Mouse (Mus musculus) E14TG2a.4 (cell line): ENCODE data around the gene Gm20388.

Experiments used
- H3K27me3 ChIP-seq: 2 replicates; pipeline ENCODE4 v1.6.1; 2014; ENCODE audit warnings: low read length, control low read depth; ENCODE audit not compliant: insufficient read depth
- H3K36me3 ChIP-seq: 2 replicates; pipeline ENCODE4 v1.6.1; 2014; ENCODE audit warnings: low read length, control low read depth; ENCODE audit not compliant: insufficient read depth
- H3K4me1 ChIP-seq: replicated peaks from 2 replicates; pipeline ENCODE4 v1.6.1; 2014; ENCODE audit warnings: low read depth, low read length, control low read depth
- H3K4me3 ChIP-seq: replicated peaks from 2 replicates; pipeline ENCODE4 v1.5.1; 2014; ENCODE audit warnings: mild to moderate bottlenecking, low read length
- H3K9me3 ChIP-seq: 2 replicates; pipeline ENCODE4 v1.6.1; 2014; ENCODE audit warnings: low read length, control low read depth
- CTCF ChIP-seq: conservative IDR thresholded peaks from 2 replicates; pipeline ENCODE4 v1.5.1; 2014; ENCODE audit warnings: low read length
- NANOG ChIP-seq: IDR thresholded peaks from 2 replicates; pipeline ENCODE4 v1.6.1; 2014; ENCODE audit warnings: borderline replicate concordance, low read length, mixed read lengths
- POU5F1 ChIP-seq: IDR thresholded peaks from 2 replicates; pipeline ENCODE4 v1.6.1; 2014; ENCODE audit warnings: low read length, borderline replicate concordance

Gm20388 gene

DNA sequence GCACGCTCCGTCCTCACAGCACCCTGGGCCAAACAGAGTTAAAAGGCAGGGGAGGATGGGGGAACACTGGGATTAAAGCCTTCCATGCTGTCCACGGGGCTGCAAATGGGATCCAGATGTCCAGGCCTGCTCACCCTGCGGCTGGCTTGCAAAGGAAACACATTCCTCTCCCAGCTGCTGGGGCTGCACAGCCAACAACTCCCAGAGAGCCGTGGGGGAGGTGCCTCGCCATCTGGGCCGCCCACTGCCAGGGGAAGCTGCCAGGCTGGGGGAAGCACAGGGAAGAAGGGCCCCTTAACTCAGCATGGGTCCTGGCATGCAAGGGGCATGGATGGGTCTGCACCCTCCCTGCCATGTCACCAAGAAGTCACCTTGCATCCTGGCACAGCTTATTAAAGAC is 2750.5 kb downstream of the Gm20388 start:
- no peaks in the 10 kb centered on the region for H3K27me3 ChIP-seq
- no peak overlapping the region for H3K4me3 ChIP-seq
- no peaks in the 10 kb centered on the region for H3K36me3 ChIP-seq
- H3K9me3 ChIP-seq: no peaks in the 10 kb centered on the region
- TF ChIP-seq POU5F1: no peak
- no peak for TF ChIP-seq NANOG
- TF ChIP-seq CTCF: no peak
- H3K4me1 ChIP-seq: peaks cover 13% of the 10 kb centered on the region; the same call in 1 of the 2 replicates

DNA sequence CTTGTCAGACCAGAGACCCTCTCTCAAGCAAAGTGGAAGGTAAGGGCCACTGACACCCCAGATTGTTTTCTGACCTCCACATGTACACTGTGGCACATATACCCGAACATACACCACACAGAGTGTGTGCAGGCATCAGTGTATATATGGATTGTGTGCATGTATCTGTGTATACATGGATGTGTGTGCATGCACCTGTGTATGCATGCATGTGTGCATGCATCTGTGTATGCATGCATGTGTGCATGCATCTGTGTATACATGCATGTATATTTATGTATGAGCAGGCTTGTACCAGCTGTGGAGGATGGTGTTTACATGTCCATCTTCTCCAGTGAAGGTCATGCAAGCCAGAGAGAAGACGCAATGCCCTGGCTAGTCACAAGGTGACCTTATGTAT is 2751.3 kb downstream of the Gm20388 start:
- no peaks in the 10 kb centered on the region for H3K36me3 ChIP-seq
- peaks cover 20% of the 10 kb centered on the region for H3K4me1 ChIP-seq
- no peaks in the 10 kb centered on the region for H3K9me3 ChIP-seq
- no peak for TF ChIP-seq CTCF
- TF ChIP-seq NANOG: no peak
- no peak for TF ChIP-seq POU5F1
- H3K27me3 ChIP-seq: no peaks in the 10 kb centered on the region
- H3K4me3 ChIP-seq: no peak overlapping the region

DNA sequence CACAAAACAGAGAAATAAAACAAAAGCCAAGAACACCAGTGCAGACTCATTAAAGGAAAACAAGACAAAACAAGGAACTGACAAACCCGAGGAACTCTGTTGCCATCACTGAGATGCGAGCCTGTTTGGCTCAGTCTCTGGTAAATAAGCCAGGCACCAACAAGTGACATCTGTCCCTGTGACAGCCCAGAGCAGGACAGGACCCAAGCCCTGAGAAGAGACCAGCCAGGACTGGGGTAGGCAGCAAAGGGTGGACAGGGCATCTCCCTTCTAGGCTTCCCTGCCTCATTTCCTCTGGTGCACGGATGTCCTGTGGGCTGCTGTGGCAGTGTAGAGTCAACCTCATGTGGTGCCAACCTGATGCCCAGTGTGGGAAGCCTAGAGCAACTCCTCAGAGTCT is 2752.5 kb downstream of the Gm20388 start:
- Histone ChIP-seq H3K4me3 (no peak overlapping the region), H3K27me3 (peaks cover 6% of the 10 kb centered on the region; the same call in 1 of the 2 replicates), H3K4me1 (peaks cover 33% of the 10 kb centered on the region), H3K36me3 (no peaks in the 10 kb centered on the region), H3K9me3 (no peaks in the 10 kb centered on the region)
- no peak for TF ChIP-seq NANOG
- TF ChIP-seq CTCF: no peak
- TF ChIP-seq POU5F1: no peak

DNA sequence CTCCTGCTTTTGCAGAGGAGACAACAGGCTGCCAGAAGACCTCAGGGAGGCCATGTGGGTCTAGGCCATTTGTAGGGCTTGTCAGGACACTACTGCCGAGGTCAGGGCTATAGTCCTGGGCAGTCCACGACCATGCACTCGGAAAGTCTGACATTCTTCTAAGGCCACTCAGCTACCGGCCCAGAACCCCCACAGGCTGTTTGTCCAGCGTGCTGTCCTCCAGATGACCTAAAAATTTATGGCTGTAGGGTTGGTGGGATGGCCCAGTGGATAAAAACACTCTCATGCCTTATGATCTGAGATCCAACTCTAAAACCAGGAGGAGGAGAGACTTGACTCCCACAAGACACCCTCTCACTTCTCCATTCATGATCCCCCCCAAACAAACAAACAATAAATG is 2753.0 kb downstream of the Gm20388 start:
- Histone ChIP-seq H3K4me3 (no peak overlapping the region), H3K9me3 (no peaks in the 10 kb centered on the region), H3K27me3 (peaks cover 10% of the 10 kb centered on the region; the same call in 1 of the 2 replicates), H3K4me1 (peaks cover 33% of the 10 kb centered on the region), H3K36me3 (no peaks in the 10 kb centered on the region)
- TF ChIP-seq NANOG: no peak

DNA sequence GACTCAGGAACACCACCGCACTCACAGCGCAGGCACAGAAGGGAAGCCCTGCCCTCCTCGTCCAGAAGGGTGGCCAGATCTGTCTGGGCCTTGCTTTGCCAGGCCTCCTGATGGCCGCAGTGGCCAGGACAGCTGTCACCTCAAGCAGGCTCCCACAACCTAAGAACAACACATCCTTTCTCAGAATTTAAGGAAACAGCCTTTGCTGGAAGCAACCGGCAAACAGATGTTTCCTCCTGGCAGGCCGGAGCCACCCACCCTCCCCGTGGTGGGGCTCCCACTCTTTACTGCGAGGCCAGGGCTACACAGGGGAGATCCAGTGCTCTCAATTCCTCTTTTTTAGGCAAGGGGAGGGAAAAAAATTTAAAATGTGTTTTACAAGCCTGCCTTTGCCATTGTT is 2754.6 kb downstream of the Gm20388 start:
- no peak overlapping the region for H3K4me3 ChIP-seq
- H3K9me3 ChIP-seq: no peaks in the 10 kb centered on the region
- H3K27me3 ChIP-seq: peaks cover 23% of the 10 kb centered on the region
- no peaks in the 10 kb centered on the region for H3K36me3 ChIP-seq
- no peak for TF ChIP-seq CTCF
- TF ChIP-seq POU5F1: no peak
- TF ChIP-seq NANOG: no peak
- H3K4me1 ChIP-seq: peaks cover 30% of the 10 kb centered on the region

DNA sequence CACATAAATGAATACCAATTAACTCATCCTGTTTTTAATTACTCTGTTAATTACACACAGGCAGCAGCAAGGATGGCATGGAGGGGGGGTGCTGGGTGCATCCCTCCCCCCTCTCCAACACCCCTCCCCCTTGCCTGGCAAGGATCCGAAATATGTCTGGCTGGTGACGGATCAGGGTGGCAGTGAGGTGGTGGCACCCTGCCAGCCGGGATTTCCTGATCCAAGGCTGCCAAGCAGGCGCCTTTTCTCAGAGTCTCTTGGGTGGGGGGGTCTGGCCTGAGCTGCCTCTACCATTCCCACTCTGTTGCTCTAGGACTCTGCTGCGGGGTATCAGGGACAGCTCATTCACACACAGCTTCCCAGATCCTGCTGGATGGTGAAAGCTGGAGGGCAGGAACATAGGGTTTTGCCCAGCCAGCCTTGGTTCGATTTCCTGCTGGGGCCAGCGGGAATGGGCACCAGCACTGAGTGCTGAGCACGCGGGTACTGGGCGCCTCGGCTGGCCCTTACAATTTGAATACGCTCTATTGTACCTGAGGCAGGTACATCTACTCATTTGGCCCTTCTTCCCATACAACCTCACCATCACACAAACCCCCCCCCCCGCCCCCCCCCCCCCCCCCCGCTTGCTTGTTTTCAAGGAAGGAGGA is 2755.2 kb downstream of the Gm20388 start:
- Histone ChIP-seq H3K4me3 (no peak overlapping the region), H3K36me3 (no peaks in the 10 kb centered on the region)
- no peak for TF ChIP-seq POU5F1
- TF ChIP-seq NANOG: no peak
- no peak for TF ChIP-seq CTCF

DNA sequence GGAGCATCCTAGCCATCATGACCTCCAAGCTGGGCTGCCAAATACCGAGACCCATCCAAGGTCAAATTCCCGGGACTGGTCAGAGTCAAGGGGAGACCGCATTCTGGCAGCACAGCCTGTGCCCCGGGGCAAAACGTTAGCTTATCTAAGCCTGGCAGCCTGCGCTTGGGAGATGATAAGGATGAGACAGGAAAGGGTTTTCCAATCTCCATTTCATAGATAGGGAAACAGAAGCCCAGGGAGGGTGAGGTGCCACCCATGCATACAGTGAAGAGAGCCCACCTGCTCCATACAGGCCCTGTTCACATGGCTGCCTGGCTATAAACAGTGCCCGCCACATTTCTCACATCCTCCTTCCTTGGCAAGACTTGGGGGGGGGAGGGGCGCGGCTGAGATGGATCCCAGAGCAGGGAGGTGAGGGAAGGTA is 2755.7 kb downstream of the Gm20388 start:
- peaks cover 25% of the 10 kb centered on the region for H3K4me1 ChIP-seq
- H3K36me3 ChIP-seq: no peaks in the 10 kb centered on the region
- no peaks in the 10 kb centered on the region for H3K9me3 ChIP-seq
- peaks cover 34% of the 10 kb centered on the region for H3K27me3 ChIP-seq
- no peak for TF ChIP-seq NANOG
- no peak for TF ChIP-seq CTCF
- TF ChIP-seq POU5F1: no peak
- H3K4me3 ChIP-seq: peak overlapping the region; percentile 39; the same call in 1 of the 2 replicates

More for the DNA sequence above, 2755.2 kb downstream of the Gm20388 start:
- peaks cover 30% of the 10 kb centered on the region for H3K4me1 ChIP-seq
- no peaks in the 10 kb centered on the region for H3K9me3 ChIP-seq
- H3K27me3 ChIP-seq: peaks cover 29% of the 10 kb centered on the region

DNA sequence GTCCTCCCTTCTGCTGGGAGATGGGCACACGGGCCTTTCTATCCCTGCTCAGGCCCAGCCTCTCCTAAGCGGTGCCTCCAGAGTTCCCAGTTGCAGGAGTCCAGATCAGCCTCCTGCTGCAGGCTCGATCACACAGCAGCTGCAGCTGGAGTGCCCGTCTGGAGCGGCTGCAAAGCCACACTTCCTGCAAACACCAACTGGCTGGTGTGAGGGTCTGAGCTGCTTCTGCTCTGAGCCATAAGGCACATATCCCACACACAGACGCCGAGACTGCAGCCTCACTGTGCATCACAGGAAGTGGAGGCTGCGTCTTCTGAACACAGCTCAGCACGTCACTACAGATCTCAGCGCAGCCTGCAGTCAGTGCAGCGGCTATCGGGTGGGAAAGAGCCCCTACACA is 2756.2 kb downstream of the Gm20388 start:
- peaks cover 38% of the 10 kb centered on the region for H3K27me3 ChIP-seq
- H3K36me3 ChIP-seq: no peaks in the 10 kb centered on the region
- no peaks in the 10 kb centered on the region for H3K9me3 ChIP-seq
- TF ChIP-seq POU5F1: no peak
- TF ChIP-seq NANOG: no peak
- no peak for TF ChIP-seq CTCF
- peak overlapping the region; percentile 39 for H3K4me3 ChIP-seq
- peaks cover 24% of the 10 kb centered on the region for H3K4me1 ChIP-seq

DNA sequence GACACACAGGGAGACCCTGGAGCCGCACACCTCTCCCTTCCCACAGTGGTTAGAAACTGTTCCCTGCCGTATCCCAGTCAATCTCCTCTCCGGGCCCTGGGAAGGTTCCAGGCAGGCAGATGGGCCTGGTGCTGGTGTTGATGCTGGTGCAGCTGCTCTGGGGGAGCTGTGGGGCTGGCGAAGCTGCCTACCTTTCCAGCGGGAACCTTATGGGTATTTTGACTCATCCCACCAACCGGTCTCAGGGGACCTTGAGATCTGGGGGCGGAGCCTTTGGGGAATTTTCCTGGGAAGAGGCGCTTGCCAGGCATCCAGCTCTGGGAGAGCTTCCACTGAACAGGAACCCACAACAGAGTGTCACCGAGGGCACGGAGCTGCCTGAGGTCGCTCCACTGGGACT is 2757.2 kb downstream of the Gm20388 start:
- peaks cover 24% of the 10 kb centered on the region for H3K4me1 ChIP-seq
- no peaks in the 10 kb centered on the region for H3K9me3 ChIP-seq
- TF ChIP-seq NANOG (no peak), POU5F1 (no peak), CTCF (no peak)
- H3K36me3 ChIP-seq: no peaks in the 10 kb centered on the region
- H3K4me3 ChIP-seq: no peak overlapping the region
- peaks cover 47% of the 10 kb centered on the region for H3K27me3 ChIP-seq
